ENCODE assay signal across 21 mouse cellular contexts in the genomic region with DNA sequence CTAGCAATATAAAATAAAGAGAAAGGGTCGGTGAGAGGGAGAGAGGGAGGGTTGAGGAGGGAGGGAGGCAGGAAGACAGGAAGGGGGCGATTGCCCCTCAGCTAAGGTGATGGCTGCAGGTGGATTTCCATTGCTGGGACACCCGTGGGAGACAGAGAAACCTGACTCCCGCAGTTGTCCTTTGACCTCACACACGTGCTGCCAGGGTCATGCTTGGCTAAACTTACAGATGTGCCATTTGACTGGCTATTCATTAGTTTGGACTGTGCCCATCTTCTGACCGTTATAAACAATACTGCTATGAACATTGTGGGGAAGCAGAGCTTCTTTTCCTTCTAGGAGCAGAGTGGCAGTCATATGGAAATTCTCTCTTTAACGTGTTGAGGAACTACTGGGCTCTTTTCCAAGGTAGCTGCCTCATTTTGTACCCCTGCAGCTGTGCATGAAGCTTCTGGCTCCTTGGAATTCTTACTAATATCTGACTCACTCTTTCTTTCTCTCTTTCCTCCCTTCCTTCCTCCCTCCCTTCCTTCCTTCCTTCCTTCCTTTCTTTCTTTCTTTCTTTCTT. TPM values are rescaled to one million over a fixed set of nuclear protein-coding genes. Genes with fewer than 3 reads are reported as not detected.
A peak's percentile ranks its signal among the peaks of the same experiment; 100 is the strongest.
DNase-seq lines count a peak whose midpoint lies in the region; ATAC-seq and TF ChIP-seq lines count a peak whose summit lies in the region.
"Had no signal": no experiment of that assay in that cellular context is flagged by ENCODE, and none has a peak within 500 bp of the region (broad histone marks: within the 10 kb centered on the region; RNA-seq: fewer than 3 reads in every experiment).

No protein-coding gene starts in this region.

- H3K36me3 ChIP-seq in kidney, adult 2 months (ENCODE audit: control insufficient read depth, insufficient read depth, low read length), result no peaks in the 10 kb centered on the region
- H3K36me3 ChIP-seq in kidney, embryonic 15.5 days, result no peaks in the 10 kb centered on the region
- H3K36me3 ChIP-seq in forebrain, embryonic 10.5 days (replicated peaks), result no peaks in the 10 kb centered on the region
- H3K36me3 ChIP-seq: intestine, embryonic 15.5 days; limb, embryonic 12.5 days; midbrain, embryonic 12.5 days had no signal

- 21% methylated on average over 7 of the region's 7 CpGs for WGBS in kidney, adult 2 months
- WGBS in kidney, embryonic 15.5 days, result 22% methylated on average over 7 of the region's 7 CpGs
- 48% methylated on average over 7 of the region's 7 CpGs for WGBS in forebrain, embryonic 10.5 days

- no peak for TF ChIP-seq CTCF in kidney, adult 2 months (conservative IDR thresholded peaks at IDR 0.05; ENCODE audit: insufficient read depth, insufficient read length, low read depth, low read length)

- peak overlapping the region; percentile 18; the same call in 1 of the 2 replicates for H3K27ac ChIP-seq in kidney, adult 2 months (ENCODE audit: insufficient read depth, low read depth, low read length)
- no peak overlapping the region for H3K27ac ChIP-seq in kidney, embryonic 15.5 days
- H3K27ac ChIP-seq in forebrain, embryonic 10.5 days, result no peak overlapping the region
- H3K27ac ChIP-seq: hindbrain, embryonic 14.5 days; intestine, embryonic 15.5 days; limb, embryonic 12.5 days; macrophage; midbrain, embryonic 12.5 days had no signal

- no peak overlapping the region for H3K4me3 ChIP-seq in kidney, adult 2 months (ENCODE audit: insufficient read depth, low read depth, low read length)
- no peak overlapping the region for H3K4me3 ChIP-seq in kidney, embryonic 15.5 days (replicated peaks)
- H3K4me3 ChIP-seq in forebrain, embryonic 10.5 days, result no peak overlapping the region
- H3K4me3 ChIP-seq: intestine, embryonic 15.5 days; limb, embryonic 12.5 days; midbrain, embryonic 12.5 days; myocyte had no signal

- no peak overlapping the region for H3K9ac ChIP-seq in kidney, embryonic 15.5 days
- H3K9ac ChIP-seq: hindbrain, embryonic 14.5 days; intestine, embryonic 15.5 days; liver, postnatal 0 days; midbrain, embryonic 12.5 days had no signal

- no peaks in the 10 kb centered on the region for H3K9me3 ChIP-seq in kidney, embryonic 15.5 days (replicated peaks)
- no peaks in the 10 kb centered on the region for H3K9me3 ChIP-seq in forebrain, embryonic 10.5 days
- H3K9me3 ChIP-seq: intestine, embryonic 15.5 days; limb, embryonic 12.5 days; midbrain, embryonic 12.5 days had no signal

- peaks cover 6% of the 10 kb centered on the region; the same call in 1 of the 2 replicates for H3K4me1 ChIP-seq in kidney, adult 2 months (ENCODE audit: control insufficient read depth, insufficient read depth, low read length)
- 0 out of 2 replicates have a peak, but pooled peaks cover 6% of the 10 kb centered on the region for H3K4me1 ChIP-seq in kidney, embryonic 15.5 days
- H3K4me1 ChIP-seq in forebrain, embryonic 10.5 days, result no peaks in the 10 kb centered on the region
- H3K4me1 ChIP-seq: intestine, embryonic 15.5 days; limb, embryonic 12.5 days; midbrain, embryonic 12.5 days had no signal

- no peaks in the 10 kb centered on the region for H3K27me3 ChIP-seq in kidney, adult 2 months (replicated peaks; ENCODE audit: control insufficient read depth, insufficient read depth, low read length)
- H3K27me3 ChIP-seq in kidney, embryonic 15.5 days, result peaks cover 10% of the 10 kb centered on the region
- peaks cover 9% of the 10 kb centered on the region; the same call in 1 of the 2 replicates for H3K27me3 ChIP-seq in forebrain, embryonic 10.5 days (ENCODE audit: poor library complexity, severe bottlenecking)
- H3K27me3 ChIP-seq: intestine, embryonic 15.5 days; midbrain, embryonic 12.5 days had no signal

- ATAC-seq in kidney, embryonic 15.5 days (replicated peaks; ENCODE audit: low FRiP score), result no peak
- ATAC-seq: intestine, embryonic 15.5 days; liver, postnatal 0 days had no signal

- peak; percentile 84 for DNase-seq in kidney, adult 2 months
- DNase-seq in 3T3-L1 (ENCODE audit: low read depth, low spot score) (peak; percentile 79), NIH3T3 (ENCODE audit: low read depth) (peak; percentile 81)
- peak; percentile 56 for DNase-seq in kidney, postnatal 10 days
- DNase-seq in forebrain, embryonic 10.5 days (ENCODE audit: extremely low spot score, low spot score), result no peak
- DNase-seq in embryo, embryonic 11 days, result no peak
- DNase-seq: adrenal gland, adult 8-10 months; cerebellum, adult 11-12 months; cerebellum, postnatal 36 days; gastrocnemius, postnatal 25 days; heart, postnatal 14 days; liver, postnatal 0 days; thymus, adult 18-20 months had no signal

- no peak overlapping the region for H3K4me2 ChIP-seq in kidney, embryonic 15.5 days
- H3K4me2 ChIP-seq: hindbrain, embryonic 14.5 days; intestine, embryonic 15.5 days; limb, embryonic 12.5 days; midbrain, embryonic 12.5 days had no signal

- no peak for TF ChIP-seq POLR2A in kidney, adult 2 months (IDR thresholded peaks at IDR 0.05; ENCODE audit: low read depth, low read length)

RNA-seq across cellular contexts. Expression of a gene that starts 3.7 kb away (rescaled TPM):
- polyA plus RNA-seq in kidney, adult 2 months (2012; rRNA removed), result not detected in 2 replicates
- not detected in 2 replicates for polyA plus RNA-seq in kidney, embryonic 15.5 days (2015; fragmentation: Nextera tagmentation; extraction: Ambion mirVana)
- not detected in 2 replicates for polyA plus RNA-seq in forebrain, embryonic 10.5 days (2016; fragmentation: Nextera tagmentation; extraction: Ambion mirVana)
- polyA plus RNA-seq: embryonic facial prominence, embryonic 11.5 days; hindbrain, embryonic 14.5 days; intestine, embryonic 15.5 days; limb, embryonic 12.5 days; liver, postnatal 0 days; macrophage; midbrain, embryonic 12.5 days; myocyte had no signal

RNA-seq across cellular contexts. Expression of a gene that starts 13.1 kb away (rescaled TPM):
- not detected in 2 replicates for polyA plus RNA-seq in kidney, adult 2 months (2012; rRNA removed)
- not detected in 2 replicates for polyA plus RNA-seq in kidney, embryonic 15.5 days (2015; fragmentation: Nextera tagmentation; extraction: Ambion mirVana)
- not detected in 2 replicates for polyA plus RNA-seq in forebrain, embryonic 10.5 days (2016; fragmentation: Nextera tagmentation; extraction: Ambion mirVana)
- polyA plus RNA-seq: embryonic facial prominence, embryonic 11.5 days; hindbrain, embryonic 14.5 days; intestine, embryonic 15.5 days; liver, postnatal 0 days; macrophage; midbrain, embryonic 12.5 days; myocyte had no signal

RNA-seq across cellular contexts. Expression of a gene that starts 13.3 kb away (rescaled TPM):
- 4.8 and 5.1 TPM in 2 replicates for polyA plus RNA-seq in kidney, adult 2 months (2012; rRNA removed)
- 0.77 and 1.0 TPM in 2 replicates for polyA plus RNA-seq in kidney, embryonic 15.5 days (2015; fragmentation: Nextera tagmentation; extraction: Ambion mirVana)
- 0.16 and 0.31 TPM in 2 replicates for polyA plus RNA-seq in forebrain, embryonic 10.5 days (2016; fragmentation: Nextera tagmentation; extraction: Ambion mirVana)
- polyA plus RNA-seq: macrophage had no signal

RNA-seq across cellular contexts. Expression of a gene that starts 16.1 kb away (rescaled TPM):
- polyA plus RNA-seq in kidney, adult 2 months (2012; rRNA removed), result 2.4 and 2.5 TPM in 2 replicates
- 0.12 and 0.19 TPM in 2 replicates for polyA plus RNA-seq in kidney, embryonic 15.5 days (2015; fragmentation: Nextera tagmentation; extraction: Ambion mirVana)
- 0.07 TPM in 1 of 2 replicates, not detected in the other for polyA plus RNA-seq in forebrain, embryonic 10.5 days (2016; fragmentation: Nextera tagmentation; extraction: Ambion mirVana)
- polyA plus RNA-seq: macrophage; midbrain, embryonic 12.5 days had no signal

RNA-seq across cellular contexts. Expression of a gene that starts 44.8 kb away (rescaled TPM):
- 0.09 and 0.12 TPM in 2 replicates for polyA plus RNA-seq in kidney, adult 2 months (2012; rRNA removed)
- polyA plus RNA-seq in kidney, embryonic 15.5 days (2015; fragmentation: Nextera tagmentation; extraction: Ambion mirVana), result 2.7 and 3.3 TPM in 2 replicates
- 1.6 and 1.7 TPM in 2 replicates for polyA plus RNA-seq in forebrain, embryonic 10.5 days (2016; fragmentation: Nextera tagmentation; extraction: Ambion mirVana)

Comparison
In these comparisons a context has a peak if more than half of its experiments do, and no peak if none do; other contexts are left out.
1. DNase-seq: peak in kidney, adult 2 months (single experiment), 3T3-L1 (single experiment), NIH3T3 (single experiment) and kidney, postnatal 10 days (single experiment); none in forebrain, embryonic 10.5 days (single experiment) and embryo, embryonic 11 days (single experiment).